15 mouse cellular contexts compared by ENCODE assay signal in the genomic region with DNA sequence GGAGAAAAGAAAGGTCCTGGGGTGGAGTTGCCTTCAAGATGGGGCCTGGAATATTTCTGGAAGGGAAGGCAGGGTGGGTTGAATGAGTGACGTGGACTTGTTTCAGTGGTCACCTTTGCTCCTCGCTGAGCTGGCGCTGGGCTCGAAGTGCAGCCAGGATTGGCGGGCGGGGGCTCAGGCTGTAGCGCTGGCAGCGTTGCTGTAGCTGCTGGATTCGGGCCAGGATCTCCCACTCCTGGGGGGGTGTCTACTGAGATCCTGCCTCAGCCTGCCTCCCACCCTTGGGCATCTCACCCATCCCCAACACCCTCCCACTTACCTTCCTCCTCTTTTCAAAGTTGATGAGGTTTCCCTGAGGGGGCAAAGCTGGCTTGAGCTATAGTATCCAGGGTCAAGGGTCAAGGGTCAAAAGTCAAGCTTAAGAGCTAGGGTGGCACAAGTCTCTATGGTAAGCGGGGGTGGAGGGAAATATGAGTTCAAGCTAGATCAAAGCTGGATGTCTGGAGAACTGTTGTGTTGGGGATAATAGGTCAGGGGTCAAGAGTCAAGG. TPM values are rescaled to one million over a fixed set of nuclear protein-coding genes. Genes with fewer than 3 reads are reported as not detected.
"Had no signal": no experiment of that assay in that cellular context is flagged by ENCODE, and none has a peak within 500 bp of the region (broad histone marks: within the 10 kb centered on the region; RNA-seq: fewer than 3 reads in every experiment).

No protein-coding gene starts in this region.

- DNase-seq: gastrocnemius, adult 2 months; gastrocnemius, postnatal 10 days; gastrocnemius, postnatal 25 days; heart, adult 18-20 months; heart, postnatal 10 days; heart, postnatal 4 days; kidney, adult 11 months; kidney, adult 2 months; kidney, adult 9 months; kidney, postnatal 14 days; kidney, postnatal 36 days; layer of hippocampus, adult 9-11 months; layer of hippocampus, postnatal 36 days had no signal

RNA-seq across cellular contexts. Expression of a gene that starts 12.5 kb away (rescaled TPM):
- polyA plus RNA-seq: inflammation-experienced regulatory T-cells, adult 6 months had no signal

RNA-seq across cellular contexts. Expression of a gene that starts 25.7 kb away (rescaled TPM):
- polyA plus RNA-seq: heart, embryonic 14.5 days; inflammation-experienced regulatory T-cells, adult 6 months had no signal
